Mouse (Mus musculus) midbrain, embryonic 12.5 days (tissue): ENCODE results near the gene Agps. TPM values are rescaled to one million over a fixed set of nuclear protein-coding genes. Genes with fewer than 3 reads are reported as not detected.

ENCODE experiments used
- ATAC-seq: fragments of 200-750 bp; cut with Nextera tagmentation; 2 replicates; pipeline ENCODE4 v1.8.0; 2017; ENCODE audit warnings: low read depth, moderate TSS enrichment, moderate library complexity; ENCODE audit not compliant: low FRiP score
- H3K27ac ChIP-seq: fragments of 300-500 bp; sonication (generic); replicated peaks from 2 replicates; pipeline ENCODE4 v1.5.1; 2016; ENCODE audit warnings: mild to moderate bottlenecking
- H3K27me3 ChIP-seq: fragments of 300-500 bp; sonication (generic); 2 replicates; pipeline ENCODE4 v1.6.1; 2016; ENCODE audit warnings: mild to moderate bottlenecking
- H3K36me3 ChIP-seq: fragments of 300-500 bp; sonication (generic); 2 replicates; pipeline ENCODE4 v1.6.1; 2016
- H3K4me1 ChIP-seq: fragments of 300-500 bp; sonication (generic); 2 replicates; pipeline ENCODE4 v1.6.1; 2016
- H3K4me2 ChIP-seq: fragments of 300-500 bp; sonication (generic); replicated peaks from 2 replicates; pipeline ENCODE4 v1.6.1; 2016; ENCODE audit warnings: mild to moderate bottlenecking, moderate library complexity
- H3K4me3 ChIP-seq: fragments of 300-500 bp; sonication (generic); 2 replicates; pipeline ENCODE4 v1.5.1; 2016; ENCODE audit warnings: mild to moderate bottlenecking
- H3K9ac ChIP-seq: fragments of 300-500 bp; sonication (generic); replicated peaks from 2 replicates; pipeline ENCODE4 v1.6.1; 2016; ENCODE audit warnings: mild to moderate bottlenecking, moderate library complexity
- H3K9me3 ChIP-seq: fragments of 300-500 bp; sonication (generic); 2 replicates; pipeline ENCODE4 v1.6.1; 2016; ENCODE audit warnings: mild to moderate bottlenecking
- WGBS: fragments of 180-500 bp; shearing (Covaris S2); methylation state at CpG from one replicate; pipeline ENCODE4 v1.1.7; 2016; 5-methylcytosine and 5-hydroxymethylcytosine counted together
- polyA plus RNA-seq: library from polyadenylated mRNA; unstranded; fragments of >200 nt; fragmentation: Nextera tagmentation; extraction: Ambion mirVana; gene quantifications from 2 replicates; pipeline ENCODE4 v1.2.1, GENCODE M21; 2016

The Agps gene
- 46.3 and 52.9 TPM in 2 replicates for polyA plus RNA-seq

GRCm38 (mm10) chr2:75831881-75832633, at the start of gene Agps:
TSS of gene Agps (plus strand) at chr2:75832177.
- peak; percentile 94 for ATAC-seq
- Histone ChIP-seq H3K27me3 (no peaks in the 10 kb centered on the region), H3K4me2 (peak within 1 kb of the TSS; percentile 83), H3K9me3 (no peaks in the 10 kb centered on the region), H3K4me3 (peak within 1 kb of the TSS; percentile 64), H3K4me1 (peaks cover 15% of the 10 kb centered on the region), H3K27ac (peak within 1 kb of the TSS; percentile 82), H3K36me3 (no peaks in the 10 kb centered on the region), H3K9ac (peak within 1 kb of the TSS; percentile 86)
- WGBS: under 1% methylated on average over 71 of the region's 86 CpGs

GRCm38 (mm10) chr2:75786075-75786474, 45.9 kb upstream of the Agps start:
- H3K4me1 ChIP-seq: no peaks in the 10 kb centered on the region; the same call in 1 of the 2 replicates
- no peaks in the 10 kb centered on the region for H3K9me3 ChIP-seq
- no peak overlapping the region for H3K27ac ChIP-seq
- H3K9ac ChIP-seq: no peak overlapping the region
- 19% methylated on average over 6 of the region's 6 CpGs for WGBS
- H3K36me3 ChIP-seq: no peaks in the 10 kb centered on the region
- no peak for ATAC-seq
- no peak overlapping the region for H3K4me2 ChIP-seq
- no peak overlapping the region for H3K4me3 ChIP-seq
- H3K27me3 ChIP-seq: no peaks in the 10 kb centered on the region

DNA sequence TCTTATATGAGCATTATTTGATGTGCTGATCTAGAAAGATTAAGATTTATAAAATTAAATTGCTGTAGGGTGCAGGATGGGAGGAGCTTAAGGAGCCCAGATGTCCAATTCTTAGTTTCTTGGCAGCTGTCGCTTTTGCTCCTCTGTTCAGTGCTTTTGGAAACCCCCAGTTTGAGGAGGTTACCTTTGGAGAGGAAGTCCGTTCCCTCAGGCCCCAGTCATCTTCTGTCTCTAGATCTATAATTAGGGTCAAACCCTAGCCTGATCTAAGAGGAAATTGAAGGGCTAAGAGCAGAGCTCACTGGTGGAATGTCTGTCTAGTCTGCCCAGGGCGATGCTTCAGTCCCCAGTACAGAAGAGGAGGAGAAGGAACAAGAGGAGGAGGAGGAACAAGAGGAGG, 43.5 kb upstream of the Agps start:
- H3K9me3 ChIP-seq: no peaks in the 10 kb centered on the region

DNA sequence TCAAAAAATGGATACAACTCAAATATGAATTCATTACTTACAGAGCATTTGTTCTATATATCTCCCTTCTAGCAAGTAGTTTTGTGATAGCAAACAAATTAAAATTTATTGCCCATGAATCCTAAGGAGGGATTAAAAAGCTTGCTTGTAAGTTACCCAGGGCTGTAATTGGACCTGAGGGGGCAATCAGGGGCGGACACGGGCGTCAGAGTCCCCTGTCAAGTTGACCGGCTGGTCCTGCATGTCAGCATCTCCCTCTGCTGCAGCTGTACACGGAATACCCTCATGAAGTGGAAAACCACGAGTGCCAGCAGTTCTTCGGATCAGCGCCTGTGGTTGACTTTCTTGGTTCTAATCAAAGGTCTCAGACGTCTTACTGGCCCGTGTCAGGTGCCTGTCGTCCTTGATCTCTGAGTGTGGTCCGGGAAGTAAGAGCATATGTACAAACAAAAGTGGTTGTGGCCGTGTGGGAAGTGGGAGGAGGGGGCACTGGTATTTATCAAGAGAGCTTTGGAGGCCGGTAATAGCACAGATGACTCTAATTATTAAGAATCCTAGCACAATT, 41.9 kb upstream of the Agps start:
- H3K27ac ChIP-seq: no peak overlapping the region
- H3K9ac ChIP-seq: no peak overlapping the region
- no peak overlapping the region for H3K4me3 ChIP-seq
- no peaks in the 10 kb centered on the region for H3K4me1 ChIP-seq
- H3K27me3 ChIP-seq: no peaks in the 10 kb centered on the region
- H3K36me3 ChIP-seq: no peaks in the 10 kb centered on the region
- no peak overlapping the region for H3K4me2 ChIP-seq
- ATAC-seq: no peak
- WGBS: 57% methylated on average over 14 of the region's 14 CpGs
- H3K9me3 ChIP-seq: no peaks in the 10 kb centered on the region

More for the DNA sequence above, 43.5 kb upstream of the Agps start:
- Histone ChIP-seq H3K36me3 (no peaks in the 10 kb centered on the region), H3K9ac (no peak overlapping the region), H3K27ac (no peak overlapping the region), H3K4me1 (no peaks in the 10 kb centered on the region), H3K27me3 (no peaks in the 10 kb centered on the region), H3K4me2 (no peak overlapping the region), H3K4me3 (no peak overlapping the region)
- 72% methylated on average over 3 of the region's 3 CpGs for WGBS
- ATAC-seq: no peak

- H3K36me3 ChIP-seq: no peaks in the 10 kb centered on the region
- H3K27ac ChIP-seq: no peak overlapping the region
- no peak overlapping the region for H3K4me3 ChIP-seq
- H3K27me3 ChIP-seq: no peaks in the 10 kb centered on the region
- ATAC-seq: no peak
- H3K4me1 ChIP-seq: no peaks in the 10 kb centered on the region
- H3K4me2 ChIP-seq: no peak overlapping the region
- 87% methylated on average over 18 of the region's 18 CpGs for WGBS
- H3K9ac ChIP-seq: no peak overlapping the region
- H3K9me3 ChIP-seq: no peaks in the 10 kb centered on the region
Measured at GRCm38 (mm10) chr2:75791561-75792308, 40.2 kb upstream of the Agps start.

DNA sequence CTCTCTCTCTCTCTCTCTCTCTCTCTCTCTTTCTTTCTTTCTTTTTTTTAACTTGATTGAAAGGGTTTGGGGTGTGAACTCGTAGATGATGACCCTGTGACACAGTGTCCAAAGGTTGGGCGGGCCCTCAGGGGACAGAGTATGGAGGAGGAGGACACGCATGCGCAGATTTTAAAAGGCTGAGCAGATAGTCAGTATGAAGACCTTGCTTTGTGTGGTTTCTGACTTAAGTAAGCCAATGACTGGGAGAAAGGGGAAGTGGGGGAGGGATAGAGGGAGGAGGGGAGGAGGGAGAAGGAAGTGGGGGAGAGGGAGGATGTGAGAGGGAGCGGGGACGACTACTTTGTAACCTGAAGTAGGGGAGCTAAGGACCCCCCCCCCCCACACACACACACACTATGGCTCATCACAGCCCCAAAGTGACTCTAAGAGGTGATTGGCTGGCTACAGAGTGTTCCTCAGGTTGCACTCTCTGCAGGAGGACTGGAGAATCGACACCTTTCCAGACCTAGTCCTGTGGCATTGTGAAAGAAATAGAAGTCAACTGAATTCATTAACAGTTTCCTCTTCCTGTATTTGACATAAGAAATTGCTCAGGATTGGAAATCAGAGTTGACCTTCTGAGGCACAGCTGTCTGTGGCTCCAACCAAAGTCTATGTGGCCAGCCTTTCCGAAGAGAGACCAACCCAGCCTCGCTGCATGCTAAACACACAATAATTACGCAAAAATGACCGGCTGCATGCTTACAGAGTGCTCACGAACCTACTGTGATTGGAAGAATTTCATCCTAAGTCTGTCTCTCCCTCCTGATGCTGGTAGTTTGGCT, 39.4 kb upstream of the Agps start:
- Histone ChIP-seq H3K27ac (no peak overlapping the region), H3K4me2 (no peak overlapping the region), H3K9ac (no peak overlapping the region), H3K4me1 (no peaks in the 10 kb centered on the region), H3K27me3 (no peaks in the 10 kb centered on the region), H3K9me3 (no peaks in the 10 kb centered on the region), H3K36me3 (no peaks in the 10 kb centered on the region), H3K4me3 (no peak overlapping the region)
- ATAC-seq: no peak
- WGBS: 76% methylated on average over 10 of the region's 12 CpGs

DNA sequence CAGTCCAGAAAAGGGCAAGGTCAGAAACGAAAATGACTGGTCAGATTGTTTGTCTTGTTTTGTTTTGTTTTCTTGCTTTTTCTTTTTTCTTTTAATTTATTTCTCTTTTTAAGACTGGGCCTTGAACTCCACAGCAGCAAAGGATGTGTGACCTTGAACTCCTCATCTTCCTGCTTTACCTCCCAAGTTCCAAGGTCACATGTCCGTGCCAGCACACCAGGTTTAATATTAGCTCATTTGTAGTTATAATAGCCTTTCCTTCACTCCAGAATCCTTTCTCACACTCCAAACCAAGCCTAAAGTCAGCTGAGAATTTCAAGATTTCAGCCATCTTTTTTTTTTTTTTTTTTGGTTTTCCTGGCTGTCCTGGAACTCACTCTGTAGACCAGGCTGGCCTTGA, 35.8 kb upstream of the Agps start:
- Histone ChIP-seq H3K27ac (no peak overlapping the region), H3K4me2 (no peak overlapping the region), H3K9me3 (no peaks in the 10 kb centered on the region), H3K4me1 (no peaks in the 10 kb centered on the region), H3K27me3 (no peaks in the 10 kb centered on the region), H3K36me3 (no peaks in the 10 kb centered on the region), H3K4me3 (no peak overlapping the region), H3K9ac (no peak overlapping the region)
- WGBS: 85% methylated on average over 2 of the region's 2 CpGs
- ATAC-seq: no peak

DNA sequence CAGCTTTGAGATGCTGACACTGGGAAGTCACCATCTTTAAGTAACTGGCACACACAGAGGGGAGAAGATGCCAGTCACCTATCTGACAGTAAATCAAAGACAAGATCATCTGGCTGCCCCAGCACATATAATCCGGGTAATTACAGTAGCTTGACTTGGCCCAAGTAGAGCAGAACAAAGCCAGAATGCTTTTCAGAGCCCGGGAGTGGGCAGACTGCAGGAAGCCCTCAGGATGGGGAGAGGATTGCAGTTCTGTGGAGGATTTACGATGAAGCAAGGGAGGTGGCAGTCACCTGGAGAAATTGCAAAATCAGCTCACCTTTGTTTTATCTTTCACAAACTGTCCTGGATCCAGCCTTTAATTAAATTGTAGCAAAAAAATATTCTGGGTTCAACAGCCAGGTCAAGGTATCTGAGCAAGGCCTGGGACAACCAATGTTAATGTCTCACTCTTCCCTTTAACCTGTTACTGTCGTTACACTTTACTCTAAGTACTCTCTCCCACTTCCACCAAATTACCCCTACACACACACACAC, 33.5 kb upstream of the Agps start:
- H3K4me3 ChIP-seq: no peak overlapping the region
- H3K27me3 ChIP-seq: no peaks in the 10 kb centered on the region
- H3K4me2 ChIP-seq: no peak overlapping the region
- H3K9me3 ChIP-seq: no peaks in the 10 kb centered on the region
- no peaks in the 10 kb centered on the region for H3K36me3 ChIP-seq
- H3K4me1 ChIP-seq: no peaks in the 10 kb centered on the region
- H3K27ac ChIP-seq: no peak overlapping the region
- 71% methylated on average over 4 of the region's 4 CpGs for WGBS
- no peak for ATAC-seq
- no peak overlapping the region for H3K9ac ChIP-seq

- ATAC-seq: no peak
- no peak overlapping the region for H3K9ac ChIP-seq
- H3K9me3 ChIP-seq: no peaks in the 10 kb centered on the region
- H3K27ac ChIP-seq: no peak overlapping the region
- H3K4me2 ChIP-seq: no peak overlapping the region
- H3K4me1 ChIP-seq: no peaks in the 10 kb centered on the region
- H3K27me3 ChIP-seq: no peaks in the 10 kb centered on the region
- 92% methylated on average over 6 of the region's 6 CpGs for WGBS
- H3K4me3 ChIP-seq: no peak overlapping the region
- no peaks in the 10 kb centered on the region for H3K36me3 ChIP-seq
Measured at GRCm38 (mm10) chr2:75805767-75806166, 26.2 kb upstream of the Agps start.

GRCm38 (mm10) chr2:75806891-75807290, 25.1 kb upstream of the Agps start:
- Histone ChIP-seq H3K27ac (no peak overlapping the region), H3K4me1 (no peaks in the 10 kb centered on the region), H3K4me2 (no peak overlapping the region), H3K36me3 (no peaks in the 10 kb centered on the region), H3K4me3 (no peak overlapping the region), H3K9me3 (no peaks in the 10 kb centered on the region), H3K27me3 (no peaks in the 10 kb centered on the region), H3K9ac (no peak overlapping the region)
- ATAC-seq: no peak
- WGBS: 97% methylated on average over 3 of the region's 3 CpGs

- Histone ChIP-seq H3K36me3 (no peaks in the 10 kb centered on the region), H3K27ac (no peak overlapping the region), H3K4me1 (no peaks in the 10 kb centered on the region), H3K9me3 (no peaks in the 10 kb centered on the region), H3K4me2 (no peak overlapping the region), H3K4me3 (no peak overlapping the region), H3K9ac (no peak overlapping the region), H3K27me3 (no peaks in the 10 kb centered on the region)
- 95% methylated on average over 5 of the region's 5 CpGs for WGBS
- ATAC-seq: no peak
Measured at GRCm38 (mm10) chr2:75807460-75807859, 24.5 kb upstream of the Agps start.
